ENCODE assay signal across 20 mouse cellular contexts in genomic region chr6:94251358-94251945, GRCm38 (mm10). TPM values are rescaled to one million over a fixed set of nuclear protein-coding genes. Genes with fewer than 3 reads are reported as not detected.
DNase-seq lines count a peak whose midpoint lies in the region; ATAC-seq and TF ChIP-seq lines count a peak whose summit lies in the region.
"Had no signal": no experiment of that assay in that cellular context is flagged by ENCODE, and none has a peak within 500 bp of the region (broad histone marks: within the 10 kb centered on the region; RNA-seq: fewer than 3 reads in every experiment).

No protein-coding gene starts in this region.

- no peak for TF ChIP-seq CTCF in kidney, adult 2 months (conservative IDR thresholded peaks at IDR 0.05; ENCODE audit: insufficient read depth, insufficient read length, low read depth, low read length)

- no peaks in the 10 kb centered on the region for H3K9me3 ChIP-seq in heart, embryonic 10.5 days
- H3K9me3 ChIP-seq in intestine, embryonic 15.5 days, result no peaks in the 10 kb centered on the region
- H3K9me3 ChIP-seq: embryonic facial prominence, embryonic 12.5 days; forebrain, embryonic 15.5 days; hindbrain, embryonic 12.5 days had no signal

- H3K27me3 ChIP-seq in heart, embryonic 10.5 days (ENCODE audit: insufficient read depth, poor library complexity, severe bottlenecking), result no peaks in the 10 kb centered on the region
- H3K27me3 ChIP-seq in kidney, adult 2 months (replicated peaks; ENCODE audit: control insufficient read depth, insufficient read depth, low read length), result no peaks in the 10 kb centered on the region
- H3K27me3 ChIP-seq in intestine, embryonic 15.5 days (replicated peaks), result no peaks in the 10 kb centered on the region
- H3K27me3 ChIP-seq: embryonic facial prominence, embryonic 12.5 days; forebrain, embryonic 15.5 days; hindbrain, embryonic 12.5 days had no signal

- H3K36me3 ChIP-seq in heart, embryonic 10.5 days, result no peaks in the 10 kb centered on the region
- no peaks in the 10 kb centered on the region for H3K36me3 ChIP-seq in kidney, adult 2 months (ENCODE audit: control insufficient read depth, insufficient read depth, low read length)
- no peaks in the 10 kb centered on the region for H3K36me3 ChIP-seq in intestine, embryonic 15.5 days
- H3K36me3 ChIP-seq: embryonic facial prominence, embryonic 12.5 days; forebrain, embryonic 15.5 days; hindbrain, embryonic 12.5 days had no signal

- no peak overlapping the region for H3K9ac ChIP-seq in intestine, embryonic 15.5 days
- H3K9ac ChIP-seq: embryonic facial prominence, embryonic 12.5 days; forebrain, embryonic 15.5 days; hindbrain, embryonic 12.5 days had no signal

- DNase-seq in heart, embryonic 10.5 days (ENCODE audit: low spot score), result no peak
- DNase-seq in heart, postnatal 25 days (ENCODE audit: low spot score), result no peak
- peak; percentile 18 for DNase-seq in kidney, adult 2 months
- no peak for DNase-seq in kidney, adult 8-10 months
- peak; percentile 84 for DNase-seq in ES-CJ7 (ENCODE audit: low read depth, low spot score)
- no peak for DNase-seq in testis, postnatal 10 days (ENCODE audit: low spot score)
- DNase-seq in right cerebral cortex, postnatal 25 days, result no peak
- DNase-seq: adrenal gland, postnatal 10 days; cerebellum, adult 11 months; cerebellum, adult 8-10 months; cerebellum, postnatal 25 days; gastrocnemius, postnatal 10 days; heart, adult 18-20 months; heart, postnatal 4 days had no signal

- intact Hi-C loops in heart, postnatal 25 days (cut with DNase I), result no loop called here

- ATAC-seq in intestine, embryonic 15.5 days, result 0 out of 2 replicates have a peak, but pooled peaks have one; percentile 40
- ATAC-seq: forebrain, embryonic 15.5 days; hindbrain, embryonic 16.5 days; inflammation-experienced regulatory T-cells, adult 6 months had no signal

- H3K4me1 ChIP-seq in heart, embryonic 10.5 days, result peaks cover 69% of the 10 kb centered on the region
- peaks cover 27% of the 10 kb centered on the region for H3K4me1 ChIP-seq in kidney, adult 2 months (ENCODE audit: control insufficient read depth, insufficient read depth, low read length)
- peaks cover 20% of the 10 kb centered on the region; the same call in 1 of the 2 replicates for H3K4me1 ChIP-seq in intestine, embryonic 15.5 days (replicated peaks)

- 68% methylated on average over 8 of the region's 8 CpGs for WGBS in heart, embryonic 10.5 days
- WGBS in kidney, adult 2 months, result 66% methylated on average over 8 of the region's 8 CpGs
- WGBS in intestine, embryonic 15.5 days, result 56% methylated on average over 8 of the region's 8 CpGs

- H3K4me3 ChIP-seq in heart, embryonic 10.5 days, result no peak overlapping the region
- no peak overlapping the region for H3K4me3 ChIP-seq in kidney, adult 2 months (ENCODE audit: insufficient read depth, low read depth, low read length)
- H3K4me3 ChIP-seq in intestine, embryonic 15.5 days (replicated peaks), result no peak overlapping the region
- H3K4me3 ChIP-seq: embryonic facial prominence, embryonic 12.5 days; forebrain, embryonic 15.5 days; hindbrain, embryonic 12.5 days had no signal

- TF ChIP-seq POLR2A in kidney, adult 2 months (IDR thresholded peaks at IDR 0.05; ENCODE audit: low read depth, low read length), result no peak

- H3K4me2 ChIP-seq in intestine, embryonic 15.5 days (replicated peaks), result no peak overlapping the region
- H3K4me2 ChIP-seq: embryonic facial prominence, embryonic 12.5 days; forebrain, embryonic 15.5 days; hindbrain, embryonic 12.5 days had no signal

- H3K27ac ChIP-seq in heart, embryonic 10.5 days, result peak overlapping the region; percentile 31; the same call in 1 of the 2 replicates
- H3K27ac ChIP-seq in kidney, adult 2 months (ENCODE audit: insufficient read depth, low read depth, low read length), result no peak overlapping the region
- H3K27ac ChIP-seq in intestine, embryonic 15.5 days, result no peak overlapping the region
- H3K27ac ChIP-seq: embryonic facial prominence, embryonic 12.5 days; forebrain, embryonic 15.5 days; hindbrain, embryonic 12.5 days had no signal

RNA-seq across cellular contexts. Expression of gene Magi1, which starts 32.3 kb away (rescaled TPM):
- 10.0 and 10.5 TPM in 2 replicates for polyA plus RNA-seq in heart, embryonic 10.5 days (2016; fragmentation: Nextera tagmentation; extraction: Ambion mirVana)
- 10 to 100 TPM; 15.9 to 18.1 TPM for total RNA-seq in heart, postnatal 25 days (2021)
- polyA plus RNA-seq in kidney, adult 2 months (2012; rRNA removed), result 5.8 and 6.1 TPM in 2 replicates
- 10.1 and 10.2 TPM in 2 replicates for polyA plus RNA-seq in intestine, embryonic 15.5 days (2015; fragmentation: Nextera tagmentation; extraction: Ambion mirVana)

Comparison
In these comparisons a context has a peak if more than half of its experiments do, and no peak if none do; other contexts are left out.
1. DNase-seq: peak in kidney, adult 2 months (single experiment) and ES-CJ7 (single experiment); none in heart, embryonic 10.5 days (single experiment), heart, postnatal 25 days (single experiment), kidney, adult 8-10 months (0 of 2), testis, postnatal 10 days (single experiment) and right cerebral cortex, postnatal 25 days (single experiment).